Mouse (Mus musculus): Measurements from ENCODE around the gene Bmf.

Gene Bmf

GRCm38 (mm10) chr2:118545242-118546103, 4.0 kb downstream of the Bmf start:
- peak; percentile 91 for DNase-seq (ENCODE audit: low spot score)

GRCm38 (mm10) chr2:118543893-118544799, 5.3 kb downstream of the Bmf start:
- peak; percentile 84 for DNase-seq (ENCODE audit: low spot score)

GRCm38 (mm10) chr2:118542971-118543573, 6.4 kb downstream of the Bmf start:
- peak; percentile 42 for DNase-seq (ENCODE audit: low spot score)

- no peak for DNase-seq (ENCODE audit: low spot score)
Observed at GRCm38 (mm10) chr2:118541716-118542115, 7.8 kb downstream of the Bmf start.

GRCm38 (mm10) chr2:118540691-118541117, 8.8 kb downstream of the Bmf start:
- peak; percentile 48 for DNase-seq (ENCODE audit: low spot score)

GRCm38 (mm10) chr2:118539881-118540516, 9.5 kb downstream of the Bmf start:
- peak; percentile 41 for DNase-seq (ENCODE audit: low spot score)

- no peak for DNase-seq (ENCODE audit: low spot score)
Observed at GRCm38 (mm10) chr2:118539040-118539439, 10.4 kb downstream of the Bmf start.

- DNase-seq (ENCODE audit: low spot score), result no peak
Observed at GRCm38 (mm10) chr2:118537226-118537625, 12.3 kb downstream of the Bmf start.

- DNase-seq (ENCODE audit: low spot score), result no peak
Observed at GRCm38 (mm10) chr2:118536553-118536952, 12.9 kb downstream of the Bmf start.

GRCm38 (mm10) chr2:118536111-118536510, 13.4 kb downstream of the Bmf start:
- DNase-seq (ENCODE audit: low spot score), result no peak

GRCm38 (mm10) chr2:118533969-118534368, 15.5 kb downstream of the Bmf start:
- DNase-seq (ENCODE audit: low spot score), result no peak

- peak; percentile 90 for DNase-seq (ENCODE audit: low spot score)
Observed at GRCm38 (mm10) chr2:118532855-118533675, 16.4 kb downstream of the Bmf start.

GRCm38 (mm10) chr2:118532401-118532800, 17.1 kb downstream of the Bmf start:
- peak; percentile 62 for DNase-seq (ENCODE audit: low spot score)

- peak; percentile 90 for DNase-seq (ENCODE audit: low spot score)
Observed at GRCm38 (mm10) chr2:118529466-118530181, 19.9 kb downstream of the Bmf start.

GRCm38 (mm10) chr2:118526545-118526944, 22.9 kb downstream of the Bmf start:
- no peak for DNase-seq (ENCODE audit: low spot score)

GRCm38 (mm10) chr2:118524811-118525210, 24.7 kb downstream of the Bmf start:
- no peak for DNase-seq (ENCODE audit: low spot score)

GRCm38 (mm10) chr2:118523163-118523730, 26.2 kb downstream of the Bmf start:
- no peak for DNase-seq (ENCODE audit: low spot score)

GRCm38 (mm10) chr2:118522265-118522664, 27.2 kb downstream of the Bmf start:
- peak; percentile 52 for DNase-seq (ENCODE audit: low spot score)

- DNase-seq (ENCODE audit: low spot score), result peak; percentile 84
Observed at GRCm38 (mm10) chr2:118520042-118520933, 29.2 kb downstream of the Bmf start.

All from embryo, embryonic 10 days (tissue).